Mouse (Mus musculus) brown adipose tissue, adult 24 weeks (tissue): ENCODE measurements around the gene Fbxo34. TPM values are rescaled to one million over a fixed set of nuclear protein-coding genes. Genes with fewer than 3 reads are reported as not detected.
A peak's percentile ranks its signal among the peaks of the same experiment; 100 is the strongest.
"Not testable (repeated sequence)": the region's sequence is repeated elsewhere in the genome, so short reads cannot be mapped to it uniquely, and the experiment has no call there.

Experiments used
- H3K27ac ChIP-seq: fragments of 200-500 bp; replicated peaks from 2 replicates; pipeline ENCODE4 v1.5.1; 2012; ENCODE audit warnings: low read depth, mild to moderate bottlenecking, low read length
- H3K4me1 ChIP-seq: fragments of 200-500 bp; 2 replicates; pipeline ENCODE4 v1.6.1; 2012; ENCODE audit warnings: low read length, mixed read lengths; ENCODE audit not compliant: control insufficient read depth, insufficient read depth, insufficient read length
- H3K4me3 ChIP-seq: fragments of 200-500 bp; 2 replicates; pipeline ENCODE4 v1.5.1; 2012; ENCODE audit warnings: low read depth, mild to moderate bottlenecking, low read length, moderate library complexity; ENCODE audit not compliant: insufficient read depth
- polyA plus RNA-seq: library from polyadenylated mRNA; stranded (reverse); fragments of >200 nt; gene quantifications from 2 replicates; pipeline ENCODE4 v1.2.4, GENCODE M21; 2012; ENCODE audit not compliant: missing spikeins, insufficient read depth, insufficient read length

The Fbxo34 gene
- polyA plus RNA-seq: 4.9 and 7.5 TPM in 2 replicates

DNA sequence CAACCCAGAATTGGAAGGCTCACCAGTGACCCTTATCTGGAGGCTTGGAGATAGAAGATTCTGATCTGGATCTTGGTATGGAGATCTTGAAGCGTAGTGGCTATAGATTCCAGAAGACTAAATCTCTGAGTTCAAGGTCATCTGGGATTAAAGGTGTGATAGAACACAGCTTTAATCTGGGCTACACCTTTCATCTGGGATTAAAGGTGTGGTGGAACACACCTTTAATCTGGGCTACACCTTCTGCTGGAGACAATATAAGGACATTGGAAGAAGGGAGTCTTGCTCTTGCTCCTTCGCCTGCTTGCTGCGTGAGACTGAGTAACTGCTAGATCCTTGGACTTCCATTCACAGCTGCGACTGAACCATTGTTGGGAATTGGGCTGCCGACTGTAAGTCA, at the start of gene Fbxo34:
Fbxo34 (plus strand) TSS at position 301 of the 400 bp plus-strand sequence.
- H3K4me1 ChIP-seq, H3K4me3 ChIP-seq, H3K27ac ChIP-seq: not testable (repeated sequence)

DNA sequence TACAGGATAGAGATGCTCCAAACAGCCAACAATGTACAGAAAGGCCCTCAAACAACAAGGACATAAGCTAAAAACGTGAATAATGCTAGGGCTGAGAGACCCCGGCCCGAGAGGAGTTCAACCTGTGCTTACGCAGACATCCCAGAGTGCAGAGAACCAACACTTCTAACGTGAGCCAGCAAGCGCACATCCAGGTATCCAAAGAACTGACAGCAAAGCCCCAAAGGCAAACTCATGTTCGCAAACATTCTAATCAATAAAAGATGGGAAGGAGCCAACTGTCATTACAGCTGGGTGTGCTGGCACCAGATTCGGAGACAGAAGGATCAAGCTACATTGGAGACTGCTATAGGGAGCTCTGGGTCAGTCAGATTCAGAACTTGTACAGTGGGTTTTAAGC, 47.5 kb upstream of the Fbxo34 start:
- H3K4me1 ChIP-seq: no peaks in the 10 kb centered on the region

DNA sequence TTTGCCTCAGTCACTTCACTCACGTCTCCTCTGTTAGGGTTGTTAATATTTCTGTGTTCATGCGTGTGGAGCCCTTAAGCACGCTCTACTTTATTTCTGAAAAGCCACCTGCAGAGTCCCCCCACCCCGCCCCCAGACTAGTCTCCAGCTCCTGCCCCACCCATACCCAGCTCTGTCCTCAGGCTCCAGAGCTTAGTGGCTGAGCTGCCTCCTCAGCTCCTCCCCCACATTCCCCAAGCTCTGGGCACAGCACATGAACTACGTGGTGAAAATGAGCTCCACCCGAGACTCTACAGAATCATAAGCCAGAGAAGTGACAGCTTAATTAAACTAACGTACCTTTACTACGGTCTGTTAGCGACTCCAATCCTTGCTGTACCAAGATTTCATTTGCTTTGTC, 44.2 kb upstream of the Fbxo34 start:
- Histone ChIP-seq H3K27ac (no peak overlapping the region), H3K4me1 (no peaks in the 10 kb centered on the region), H3K4me3 (no peak overlapping the region)

More for the DNA sequence above, 47.5 kb upstream of the Fbxo34 start:
- Histone ChIP-seq H3K4me3 (no peak overlapping the region), H3K27ac (no peak overlapping the region)

DNA sequence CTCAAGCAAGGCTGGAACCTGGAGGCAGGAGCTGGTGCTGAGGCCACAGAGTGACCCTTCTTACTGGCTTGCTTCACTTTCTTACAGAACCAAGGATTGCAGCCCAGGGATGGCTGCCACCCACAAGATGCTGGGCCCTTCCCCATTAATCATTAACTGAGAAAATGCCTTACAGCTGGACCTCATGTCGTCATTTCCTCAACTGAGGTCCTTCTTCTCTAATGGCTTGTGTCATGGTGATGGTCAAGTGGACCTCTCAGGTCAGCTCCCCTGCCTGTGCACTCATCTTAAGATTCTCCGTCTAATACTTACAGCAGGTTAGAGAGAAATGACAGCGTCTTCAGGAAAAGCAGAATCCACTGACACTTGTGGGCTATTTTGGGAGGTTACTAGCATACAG, 32.9 kb upstream of the Fbxo34 start:
- H3K27ac ChIP-seq: no peak overlapping the region
- no peak overlapping the region for H3K4me3 ChIP-seq
- H3K4me1 ChIP-seq: no peaks in the 10 kb centered on the region

DNA sequence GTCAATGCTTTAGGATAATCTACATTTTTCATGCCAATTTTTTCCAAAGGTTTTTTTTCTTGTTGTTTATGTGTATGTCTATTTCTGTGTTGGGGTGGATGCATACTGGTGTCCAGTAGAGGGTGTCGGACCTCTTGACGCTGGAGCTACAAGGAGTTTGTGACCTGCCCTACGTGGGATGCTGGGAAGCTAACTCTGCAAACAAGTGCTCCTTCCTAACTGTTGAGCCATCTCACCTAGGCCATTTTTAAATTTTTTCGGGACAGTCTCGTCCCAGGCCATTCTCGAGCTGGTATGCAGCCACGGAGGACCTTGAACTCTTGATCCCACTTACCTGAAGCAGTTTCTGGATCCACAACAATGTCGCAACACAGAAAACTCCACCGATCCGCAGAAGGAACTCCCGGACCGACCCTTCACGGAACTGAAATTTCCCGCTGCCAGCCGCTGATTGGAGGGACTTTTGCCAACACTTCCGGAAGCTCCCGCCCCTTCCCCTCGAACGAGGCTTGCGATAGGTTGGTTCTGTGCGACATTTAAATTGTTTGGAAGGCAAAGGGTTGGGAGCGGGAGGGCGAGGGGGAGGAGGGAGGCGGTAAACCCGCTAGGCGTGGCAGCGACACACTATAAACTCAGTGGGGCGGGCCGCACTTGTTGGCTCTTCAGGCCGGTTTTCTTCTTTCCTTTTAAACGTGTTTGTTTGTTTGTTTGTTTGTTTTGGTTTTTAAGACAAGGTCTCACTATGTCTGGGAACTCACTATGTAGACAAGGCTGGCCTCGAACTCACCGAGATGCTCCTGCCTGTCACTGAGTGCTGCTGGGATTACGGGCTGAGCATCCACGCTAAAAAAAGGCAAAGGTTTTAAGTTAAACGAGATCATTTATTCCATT, 32.2 kb upstream of the Fbxo34 start, which contains the start of gene Dlgap5:
Dlgap5 (minus strand) TSS at position 633 of the 891 bp plus-strand sequence.
- H3K4me3 ChIP-seq: peak within 1 kb of the TSS; percentile 64
- H3K27ac ChIP-seq: no peak within 1 kb of the TSS
- H3K4me1 ChIP-seq: no peaks in the 10 kb centered on the region

DNA sequence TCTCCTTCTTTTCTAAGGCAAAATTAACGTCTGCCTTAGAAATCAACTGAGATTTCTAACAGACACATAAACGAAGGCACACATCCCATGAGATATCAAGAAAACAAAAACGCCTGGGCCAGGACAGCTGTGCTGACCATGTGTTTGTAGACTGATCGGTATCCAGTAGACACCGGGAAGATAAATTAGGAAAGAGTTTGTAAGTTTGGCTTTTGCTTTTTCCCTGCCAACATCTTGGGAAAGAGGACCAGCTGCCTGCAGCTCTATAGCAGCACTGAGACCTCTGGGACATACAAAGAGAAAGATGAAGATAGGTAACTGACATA, 31.6 kb upstream of the Fbxo34 start:
- peak overlapping the region; percentile 64 for H3K4me3 ChIP-seq

DNA sequence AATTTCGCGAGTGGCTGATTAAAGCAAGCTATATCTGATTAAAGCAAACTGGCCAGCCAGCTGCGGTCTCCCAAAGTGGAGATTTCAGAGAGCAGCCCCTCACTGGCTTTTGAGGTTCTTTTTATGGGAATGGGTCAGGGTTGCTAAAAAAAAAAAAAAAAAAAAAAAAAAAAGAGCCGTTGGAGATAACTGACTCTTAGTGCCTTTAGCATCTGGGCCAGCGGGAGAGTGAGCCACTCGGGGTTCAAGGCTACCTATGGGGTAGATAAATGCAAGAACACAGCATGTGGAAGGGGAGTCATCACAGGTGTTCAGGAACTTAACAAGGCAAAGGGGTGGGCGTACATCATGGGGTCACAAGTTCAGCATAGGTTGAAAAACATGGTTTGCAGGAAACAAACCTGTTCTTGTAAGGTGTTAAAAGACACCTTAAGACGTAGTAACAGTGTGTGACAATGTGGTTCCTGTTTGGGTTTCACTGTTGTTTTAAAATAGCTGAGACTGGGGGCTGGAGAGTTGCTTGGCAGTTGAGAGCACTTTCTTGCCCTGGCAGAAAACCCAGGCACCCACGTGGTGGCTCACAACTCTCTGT, 31.1 kb upstream of the Fbxo34 start:
- no peak overlapping the region for H3K4me3 ChIP-seq
- H3K27ac ChIP-seq: no peak overlapping the region
- no peaks in the 10 kb centered on the region for H3K4me1 ChIP-seq

More for the DNA sequence above, 31.6 kb upstream of the Fbxo34 start:
- H3K4me1 ChIP-seq: no peaks in the 10 kb centered on the region
- H3K27ac ChIP-seq: no peak overlapping the region

DNA sequence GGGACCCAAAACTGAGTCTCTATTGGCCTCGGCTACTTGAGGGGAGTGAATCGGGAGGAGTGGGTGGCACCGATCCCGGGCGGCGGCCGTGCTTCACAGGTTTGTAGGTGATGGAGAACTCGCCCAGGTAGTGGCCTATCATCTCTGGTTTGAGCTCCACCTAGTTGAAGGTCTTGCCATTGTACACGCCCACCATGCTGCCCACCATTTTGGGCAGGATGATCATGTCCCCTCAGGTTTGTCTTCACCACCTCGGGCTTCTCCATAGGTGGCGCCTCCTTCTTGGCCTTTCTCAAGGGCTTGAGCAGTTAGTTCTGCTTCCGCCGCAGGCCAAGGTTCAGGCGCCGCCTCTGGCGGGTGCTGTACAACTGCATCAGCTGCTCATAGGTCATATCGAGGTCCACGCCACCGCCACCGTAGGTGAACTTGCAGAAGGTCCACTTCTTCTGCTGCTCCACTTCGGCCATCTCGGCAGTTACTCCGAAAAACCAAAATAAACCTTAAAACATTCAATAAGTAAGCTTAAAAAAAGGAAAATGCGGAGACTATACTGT, 30.4 kb upstream of the Fbxo34 start:
- H3K4me1 ChIP-seq: no peaks in the 10 kb centered on the region
- no peak overlapping the region for H3K4me3 ChIP-seq
- no peak overlapping the region for H3K27ac ChIP-seq

DNA sequence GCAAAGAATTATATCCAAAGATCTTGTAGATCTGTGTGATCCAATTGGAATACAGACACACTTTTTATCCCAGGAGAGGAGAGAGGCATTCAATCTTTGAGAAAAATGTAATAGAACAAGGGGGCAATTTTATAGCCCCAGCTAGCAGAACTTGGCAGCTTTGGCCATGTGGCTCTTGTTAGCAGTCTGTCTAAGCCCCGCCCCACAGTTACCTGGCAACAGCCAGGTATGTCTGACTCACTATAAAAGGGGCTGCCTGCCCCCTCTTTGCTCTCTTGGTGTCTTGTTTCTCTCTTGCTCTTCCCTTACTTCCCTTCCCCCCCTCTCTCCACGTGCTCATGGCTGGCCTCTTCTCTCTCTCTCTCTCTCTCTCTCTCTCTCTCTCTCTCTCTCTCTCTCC, 28.6 kb upstream of the Fbxo34 start:
- H3K27ac ChIP-seq: no peak overlapping the region
- no peak overlapping the region for H3K4me3 ChIP-seq
- no peaks in the 10 kb centered on the region for H3K4me1 ChIP-seq

DNA sequence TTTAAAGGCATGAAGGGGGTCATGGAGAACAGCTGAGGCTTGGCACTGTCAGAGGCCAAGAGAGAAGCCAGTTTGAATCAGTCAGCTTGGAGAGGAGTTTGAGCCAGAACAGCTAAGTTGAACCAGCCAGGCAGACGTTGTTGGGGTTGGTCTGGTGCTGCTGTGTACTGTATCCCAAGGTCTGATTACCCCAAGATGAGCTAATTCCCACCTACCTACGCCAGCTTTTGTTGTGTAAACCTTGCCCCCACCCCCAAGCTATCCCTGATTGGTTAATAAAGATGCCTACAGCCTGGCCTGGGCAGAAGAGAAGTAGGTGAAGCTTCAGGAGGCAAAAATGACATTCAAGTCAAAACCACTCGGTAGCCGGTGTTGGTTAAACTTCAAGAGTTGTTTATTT, 27.8 kb upstream of the Fbxo34 start:
- Histone ChIP-seq H3K27ac (no peak overlapping the region), H3K4me1 (no peaks in the 10 kb centered on the region), H3K4me3 (no peak overlapping the region)

DNA sequence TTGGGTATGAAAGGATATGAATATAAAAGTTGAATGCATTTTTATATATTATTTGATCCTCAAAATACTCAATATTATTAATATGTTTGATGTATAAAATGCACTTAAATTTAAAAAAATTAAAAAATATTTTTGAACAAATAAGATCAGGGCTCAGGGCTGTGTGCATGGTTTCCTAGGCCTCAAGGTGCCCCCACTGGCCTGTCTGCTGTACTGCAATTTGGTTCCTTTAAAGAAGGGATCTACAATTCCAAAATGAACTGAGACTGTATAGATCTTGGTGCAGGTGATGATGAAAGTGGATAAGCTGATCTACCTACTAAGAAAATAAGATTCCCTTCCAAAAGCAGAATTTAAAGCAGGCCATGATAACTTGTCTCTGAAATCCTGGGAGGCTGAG, 17.2 kb upstream of the Fbxo34 start:
- H3K4me1 ChIP-seq: no peaks in the 10 kb centered on the region
- no peak overlapping the region for H3K27ac ChIP-seq
- no peak overlapping the region for H3K4me3 ChIP-seq

DNA sequence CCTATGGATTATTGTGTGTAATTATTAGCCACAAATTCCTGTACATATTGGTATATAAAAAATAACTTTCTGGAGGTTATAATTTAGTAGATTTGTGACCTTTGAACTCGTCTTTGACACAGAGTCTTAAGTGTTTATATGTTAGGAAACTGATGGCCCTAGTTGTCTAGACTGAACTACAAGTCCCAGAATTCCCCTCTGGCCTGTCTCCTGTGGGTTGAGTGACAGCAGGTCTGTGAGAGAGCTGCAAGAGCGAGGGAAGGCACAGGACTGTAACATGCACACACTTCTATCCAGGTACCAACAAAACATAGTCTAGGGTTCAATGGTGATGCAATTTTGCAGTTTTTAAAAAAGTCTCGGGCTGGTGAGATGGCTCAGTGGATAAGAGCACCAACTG, 11.3 kb upstream of the Fbxo34 start:
- Histone ChIP-seq H3K27ac (no peak overlapping the region), H3K4me1 (no peaks in the 10 kb centered on the region), H3K4me3 (no peak overlapping the region)

DNA sequence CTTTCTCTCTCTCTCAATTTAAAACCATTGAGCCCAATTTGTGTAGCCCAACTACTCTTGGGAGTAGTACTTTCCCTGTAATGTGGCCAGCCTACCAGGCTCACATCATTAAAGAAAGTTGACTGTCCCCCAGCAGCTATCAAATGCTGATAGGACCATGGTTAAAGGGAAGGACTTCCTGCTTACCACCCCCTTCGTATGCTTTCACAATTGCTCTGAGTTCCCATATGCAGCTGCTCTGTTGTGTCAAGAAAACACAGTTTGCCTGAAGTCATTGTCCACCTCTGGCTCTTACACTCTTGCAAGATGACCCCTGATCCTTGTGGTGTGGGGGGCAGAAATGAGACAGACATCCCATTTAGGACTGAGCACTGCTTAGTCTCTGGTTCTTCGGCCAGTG, 5.3 kb upstream of the Fbxo34 start:
- Histone ChIP-seq H3K4me3 (peak overlapping the region; percentile 6; the same call in 1 of the 2 replicates), H3K27ac (peak overlapping the region; percentile 95), H3K4me1 (no peaks in the 10 kb centered on the region)

DNA sequence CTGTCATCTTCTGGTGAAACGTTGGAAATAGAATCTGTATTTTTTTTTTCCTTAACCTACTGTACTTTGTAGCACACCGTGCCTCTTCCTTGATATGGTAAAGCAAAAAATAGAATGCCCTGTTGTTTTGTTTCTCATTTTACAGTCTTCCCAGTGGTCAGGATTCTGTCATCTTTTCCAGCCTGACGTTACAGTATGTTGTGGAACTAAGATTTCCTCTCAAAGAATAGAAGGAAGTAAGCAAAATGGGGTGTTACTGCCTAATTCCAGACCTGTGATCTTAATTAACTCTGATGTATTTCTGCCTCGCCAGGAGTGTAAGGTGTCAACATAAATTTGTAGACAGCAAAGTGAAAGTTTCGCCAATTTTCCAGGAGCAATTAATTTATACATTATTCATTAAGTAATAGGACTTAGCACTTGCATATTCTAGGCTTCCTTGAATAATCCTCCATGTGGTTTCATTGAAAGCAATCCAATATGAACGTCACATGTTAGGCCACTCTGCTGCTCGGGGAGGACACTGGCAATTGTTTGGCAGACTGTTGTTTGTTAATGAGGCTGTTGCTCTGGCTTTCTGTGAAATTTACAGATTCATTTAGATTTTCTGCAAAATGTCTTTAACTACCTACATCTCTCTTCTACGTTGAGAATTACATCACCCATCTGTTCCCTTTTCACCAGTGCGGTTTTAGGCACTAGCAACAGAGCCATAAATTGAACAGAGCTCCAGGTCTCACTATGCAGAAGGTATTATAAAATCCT, 4.7 kb upstream of the Fbxo34 start:
- peak overlapping the region; percentile 6; the same call in 1 of the 2 replicates for H3K4me3 ChIP-seq
- no peaks in the 10 kb centered on the region for H3K4me1 ChIP-seq
- H3K27ac ChIP-seq: peak overlapping the region; percentile 95

DNA sequence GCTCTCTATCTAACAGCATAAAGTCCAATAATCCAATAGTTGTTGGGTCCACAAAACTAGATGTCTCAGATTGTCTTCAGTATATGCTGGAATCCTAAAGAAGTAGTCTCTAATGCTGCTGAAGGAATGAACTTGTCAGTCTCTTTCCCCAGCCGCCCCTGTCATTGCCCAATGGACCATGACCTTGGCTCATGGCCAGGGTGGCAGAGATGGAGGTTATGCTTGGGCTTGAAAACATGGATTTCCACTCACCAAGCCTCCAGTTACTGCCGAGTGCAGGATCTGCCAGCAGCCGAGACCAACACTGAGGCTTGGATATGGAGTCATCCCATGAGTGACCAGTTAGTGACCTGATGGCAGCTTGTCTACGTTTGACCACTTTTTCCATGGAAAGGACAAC, 9.3 kb downstream of the Fbxo34 start:
- Histone ChIP-seq H3K4me3 (no peak overlapping the region), H3K4me1 (no peaks in the 10 kb centered on the region), H3K27ac (no peak overlapping the region)
